Mouse (Mus musculus) lung, embryonic 14.5 days (tissue): ENCODE results near the gene Pcif1. TPM values are rescaled to one million over a fixed set of nuclear protein-coding genes. Genes with fewer than 3 reads are reported as not detected.

Source experiments
- ATAC-seq: fragments of 200-750 bp; cut with Nextera tagmentation; 2 replicates; pipeline ENCODE4 v1.8.0; 2017; ENCODE audit warnings: mild to moderate bottlenecking, moderate TSS enrichment, moderate library complexity; ENCODE audit not compliant: insufficient read depth
- DNase-seq: peaks from one replicate; pipeline ENCODE4 v3.0.0-alpha.2; 2015
- H3K27ac ChIP-seq: fragments of 300-500 bp; sonication (generic); 2 replicates; pipeline ENCODE4 v1.5.1; 2014; ENCODE audit warnings: low read depth, mild to moderate bottlenecking, moderate library complexity
- H3K27me3 ChIP-seq: fragments of 300-500 bp; sonication (generic); 2 replicates; pipeline ENCODE4 v1.6.1; 2014; ENCODE audit warnings: low read length, control low read depth; ENCODE audit not compliant: insufficient read depth
- H3K36me3 ChIP-seq: fragments of 300-500 bp; sonication (generic); 2 replicates; pipeline ENCODE4 v1.6.1; 2014; ENCODE audit warnings: control low read depth; ENCODE audit not compliant: insufficient read depth
- H3K4me1 ChIP-seq: fragments of 300-500 bp; sonication (generic); 2 replicates; pipeline ENCODE4 v1.6.1; 2014; ENCODE audit warnings: antibody characterized with exemption, control low read depth; ENCODE audit not compliant: insufficient read depth
- H3K4me2 ChIP-seq: fragments of 300-500 bp; sonication (generic); 2 replicates; pipeline ENCODE4 v1.6.1; 2014; ENCODE audit warnings: mild to moderate bottlenecking
- H3K4me3 ChIP-seq: fragments of 300-500 bp; sonication (generic); 2 replicates; pipeline ENCODE4 v1.5.1; 2014; ENCODE audit warnings: low read depth, low read length
- H3K9ac ChIP-seq: fragments of 300-500 bp; sonication (generic); 2 replicates; pipeline ENCODE4 v1.6.1; 2014
- H3K9me3 ChIP-seq: fragments of 300-500 bp; sonication (generic); 2 replicates; pipeline ENCODE4 v1.6.1; 2016; ENCODE audit warnings: low read depth, low read length, control low read depth
- CTCF ChIP-seq: IDR thresholded peaks from 2 replicates; pipeline ENCODE4 v1.5.1; 2016; ENCODE audit warnings: antibody characterized with exemption, low read depth
- WGBS: fragments of 180-500 bp; shearing (Covaris S2); extraction: QIAGEN DNeasy Blood & Tissue Kit; methylation state at CpG from one replicate; pipeline ENCODE4 v1.1.7; 2014; 5-methylcytosine and 5-hydroxymethylcytosine counted together
- polyA plus RNA-seq: library from polyadenylated mRNA; unstranded; fragments of >200 nt; fragmentation: Nextera tagmentation; extraction: Ambion mirVana; gene quantifications from 2 replicates; pipeline ENCODE4 v1.2.1, GENCODE M21; 2014

The Pcif1 gene
- polyA plus RNA-seq, 1 experiment from 2014 or later: 83.0 TPM

DNA sequence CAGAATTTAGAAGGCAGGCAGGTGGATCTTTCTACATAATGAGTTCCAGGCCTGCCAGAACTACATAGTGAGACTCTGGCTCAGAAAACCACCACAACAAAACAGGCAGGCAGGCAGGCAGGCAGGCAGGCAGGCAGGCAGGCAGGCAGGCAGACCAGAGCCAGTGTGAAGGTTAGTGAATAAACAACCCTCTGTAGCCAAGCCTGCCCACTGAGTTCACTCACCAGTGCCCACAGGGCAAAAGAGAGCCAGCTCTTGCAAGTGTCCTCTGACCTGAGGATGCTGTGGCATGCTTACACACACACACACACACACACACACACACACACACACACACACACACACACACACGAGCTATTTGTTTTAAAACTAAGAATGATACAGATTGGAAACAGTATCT lies 24.4 kb downstream of the Pcif1 start:
- Histone ChIP-seq H3K27ac (no peak overlapping the region), H3K36me3 (peaks cover 99% of the 10 kb centered on the region), H3K9me3 (no peaks in the 10 kb centered on the region), H3K4me3 (no peak overlapping the region), H3K4me1 (no peaks in the 10 kb centered on the region), H3K27me3 (no peaks in the 10 kb centered on the region), H3K9ac (no peak overlapping the region), H3K4me2 (no peak overlapping the region)
- TF ChIP-seq CTCF: no peak
- DNase-seq (no peak), ATAC-seq (no peak)
- 69% methylated on average over 1 of the region's 1 CpGs for WGBS

- Histone ChIP-seq H3K4me1 (0 out of 2 replicates have a peak, but pooled peaks cover 6% of the 10 kb centered on the region), H3K4me2 (no peak overlapping the region), H3K27me3 (no peaks in the 10 kb centered on the region), H3K9ac (no peak overlapping the region), H3K4me3 (no peak overlapping the region), H3K9me3 (no peaks in the 10 kb centered on the region), H3K27ac (no peak overlapping the region), H3K36me3 (peaks cover 83% of the 10 kb centered on the region)
- ATAC-seq (no peak), DNase-seq (no peak)
- peak; percentile 53 for TF ChIP-seq CTCF
- WGBS: 98% methylated on average over 4 of the region's 4 CpGs
Measured at GRCm38 (mm10) chr2:164906071-164906470, 27.0 kb downstream of the Pcif1 start.

DNA sequence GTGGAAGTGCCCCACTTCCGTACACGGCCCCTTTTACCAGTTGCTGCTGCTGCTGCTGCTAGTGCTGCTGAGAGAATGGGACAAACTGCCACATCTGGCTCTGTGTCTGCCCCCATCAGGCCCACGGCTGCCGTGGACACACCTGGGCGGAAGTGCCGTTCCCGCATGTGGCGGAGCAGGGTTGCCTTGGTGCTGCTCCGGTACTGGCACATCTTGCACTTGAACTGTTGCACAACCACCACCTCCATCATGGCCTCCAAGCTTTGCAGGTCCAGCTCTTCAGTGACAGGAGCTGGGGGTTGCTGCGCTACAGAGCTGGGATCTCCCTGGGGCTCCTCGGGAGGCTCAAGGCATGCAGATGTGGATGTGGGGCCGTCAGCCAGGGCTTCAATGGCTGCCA lies 28.4 kb downstream of the Pcif1 start:
- no peaks in the 10 kb centered on the region for H3K27me3 ChIP-seq
- H3K4me1 ChIP-seq: 0 out of 2 replicates have a peak, but pooled peaks cover 6% of the 10 kb centered on the region
- ATAC-seq: no peak
- H3K9ac ChIP-seq: no peak overlapping the region
- 95% methylated on average over 12 of the region's 12 CpGs for WGBS
- no peaks in the 10 kb centered on the region for H3K9me3 ChIP-seq
- no peak overlapping the region for H3K4me2 ChIP-seq
- H3K27ac ChIP-seq: no peak overlapping the region
- H3K36me3 ChIP-seq: peaks cover 69% of the 10 kb centered on the region
- no peak for TF ChIP-seq CTCF
- H3K4me3 ChIP-seq: no peak overlapping the region
- no peak for DNase-seq

DNA sequence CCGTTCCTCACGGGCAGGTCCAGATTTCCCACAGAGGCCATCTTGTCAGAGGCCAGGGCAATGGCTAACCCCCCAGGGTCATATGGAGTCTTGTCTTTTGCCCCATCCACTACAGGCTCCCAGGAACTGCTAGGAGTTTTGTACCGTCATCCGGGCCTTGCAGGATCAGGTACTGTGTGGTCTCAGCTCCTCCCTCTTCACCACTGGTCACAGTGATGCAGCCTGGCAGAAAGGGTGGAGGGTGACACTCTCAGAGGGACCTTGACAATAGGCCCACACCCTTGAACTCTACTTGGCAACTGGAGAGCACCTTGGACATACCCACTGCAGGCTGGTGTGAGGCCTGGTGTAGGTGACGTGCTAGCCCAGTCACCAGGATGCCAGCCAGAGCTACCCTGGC lies 28.9 kb downstream of the Pcif1 start:
- no peak for TF ChIP-seq CTCF
- Histone ChIP-seq H3K4me3 (no peak overlapping the region), H3K9me3 (no peaks in the 10 kb centered on the region), H3K27ac (no peak overlapping the region), H3K27me3 (no peaks in the 10 kb centered on the region), H3K4me2 (no peak overlapping the region), H3K4me1 (0 out of 2 replicates have a peak, but pooled peaks cover 6% of the 10 kb centered on the region), H3K36me3 (peaks cover 64% of the 10 kb centered on the region), H3K9ac (no peak overlapping the region)
- DNase-seq (no peak), ATAC-seq (no peak)
- 95% methylated on average over 5 of the region's 5 CpGs for WGBS

DNA sequence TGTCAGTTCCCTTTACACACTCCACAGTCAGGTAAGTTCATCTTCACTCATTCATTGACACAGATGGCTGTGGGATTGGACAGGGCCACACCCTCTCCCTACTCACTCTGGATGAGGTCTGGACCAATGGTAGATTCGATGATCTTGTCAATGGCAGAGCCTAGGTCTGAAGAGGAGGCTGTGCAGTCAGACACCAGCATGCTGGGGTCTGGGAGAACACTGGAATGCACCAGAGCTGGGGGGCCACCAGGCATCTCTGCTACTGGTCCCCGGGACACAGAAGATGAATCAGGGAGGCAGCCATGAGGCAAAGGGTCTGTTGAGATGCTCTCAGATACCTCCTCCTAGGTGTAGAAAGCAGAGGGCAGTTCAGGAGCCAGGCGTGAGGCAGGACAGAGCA lies 30.0 kb downstream of the Pcif1 start:
- peak overlapping the region; percentile 81 for H3K4me2 ChIP-seq
- H3K27ac ChIP-seq: no peak overlapping the region
- H3K9ac ChIP-seq: no peak overlapping the region
- H3K9me3 ChIP-seq: no peaks in the 10 kb centered on the region
- H3K4me1 ChIP-seq: 0 out of 2 replicates have a peak, but pooled peaks cover 6% of the 10 kb centered on the region
- 0 out of 2 replicates have a peak overlapping the region, but pooled peaks have one; percentile 4 for H3K4me3 ChIP-seq
- no peak for DNase-seq
- WGBS: 88% methylated on average over 3 of the region's 3 CpGs
- no peak for ATAC-seq
- no peaks in the 10 kb centered on the region for H3K27me3 ChIP-seq
- no peak for TF ChIP-seq CTCF
- H3K36me3 ChIP-seq: peaks cover 54% of the 10 kb centered on the region

- TF ChIP-seq CTCF: peak; percentile 62
- no peak for ATAC-seq
- Histone ChIP-seq H3K27ac (no peak overlapping the region), H3K4me1 (0 out of 2 replicates have a peak, but pooled peaks cover 6% of the 10 kb centered on the region), H3K4me3 (peak overlapping the region; percentile 59), H3K27me3 (no peaks in the 10 kb centered on the region), H3K4me2 (peak overlapping the region; percentile 81), H3K9ac (peak overlapping the region; percentile 93; the same call in 1 of the 2 replicates), H3K36me3 (peaks cover 49% of the 10 kb centered on the region), H3K9me3 (no peaks in the 10 kb centered on the region)
- 72% methylated on average over 1 of the region's 1 CpGs for WGBS
- DNase-seq: peak; percentile 66
Measured at GRCm38 (mm10) chr2:164909542-164909941, 30.4 kb downstream of the Pcif1 start.

GRCm38 (mm10) chr2:164910360-164911061 lies 31.4 kb downstream of the Pcif1 start:
- ATAC-seq (peak; percentile 16; the same call in 1 of the 2 replicates), DNase-seq (no peak)
- H3K27ac ChIP-seq: peak overlapping the region; percentile 99; the same call in 1 of the 2 replicates
- H3K4me2 ChIP-seq: peak overlapping the region; percentile 81
- no peaks in the 10 kb centered on the region for H3K27me3 ChIP-seq
- H3K4me1 ChIP-seq: 0 out of 2 replicates have a peak, but pooled peaks cover 6% of the 10 kb centered on the region
- no peak for TF ChIP-seq CTCF
- H3K36me3 ChIP-seq: peaks cover 40% of the 10 kb centered on the region
- no peaks in the 10 kb centered on the region for H3K9me3 ChIP-seq
- WGBS: 4% methylated on average over 37 of the region's 37 CpGs
- H3K9ac ChIP-seq: peak overlapping the region; percentile 93
- H3K4me3 ChIP-seq: peak overlapping the region; percentile 59
